Mouse (Mus musculus) brain, embryonic 14.5 days (tissue): ENCODE measurements around the gene Ppp6r3.

Experiments used
- CTCF ChIP-seq: fragments of 200-500 bp; IDR thresholded peaks from 2 replicates; pipeline ENCODE4 v1.5.1; 2012; ENCODE audit warnings: inconsistent platforms, mild to moderate bottlenecking, moderate library complexity, borderline replicate concordance; ENCODE audit not compliant: insufficient read depth, insufficient read length; ENCODE audit errors: extremely low read depth
- POLR2A ChIP-seq: fragments of 200-500 bp; IDR thresholded peaks from 2 replicates; pipeline ENCODE4 v1.6.1; 2012; ENCODE audit warnings: mild to moderate bottlenecking, inconsistent platforms, borderline replicate concordance; ENCODE audit not compliant: poor library complexity, insufficient read depth, insufficient read length, severe bottlenecking; ENCODE audit errors: extremely low read depth

DNA sequence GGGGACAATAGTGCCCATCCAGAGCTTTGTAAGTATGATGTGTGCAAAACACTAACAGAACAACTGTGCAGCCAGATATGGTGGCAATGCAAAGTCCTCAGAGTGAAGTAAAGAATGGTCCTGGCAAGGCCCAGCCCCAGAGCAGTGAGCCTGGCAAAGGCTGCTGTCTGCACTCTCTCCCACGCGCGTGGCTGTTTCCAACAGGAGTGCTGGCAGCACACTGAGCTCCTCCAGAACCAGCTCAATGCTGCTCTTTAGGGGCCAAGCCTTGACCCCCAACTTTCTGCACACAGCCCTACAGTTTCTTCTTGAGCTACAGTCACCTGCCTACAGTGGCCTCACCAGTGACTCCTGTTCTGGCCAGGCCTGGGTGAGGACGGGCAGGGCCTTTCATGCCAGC is 117.8 kb downstream of the Ppp6r3 start:
- TF ChIP-seq POLR2A (no peak), CTCF (no peak)
